Mouse (Mus musculus) Patski (cell line): ENCODE measurements at regions not wholly inside any gene's neighbourhood (a gene's known extent, or its start where the extent isn't known, plus 50 kb on each side); places are given as distances from the start of the nearest gene placed in this dataset.

Experiments used
- ATAC-seq: fragments of 100-300 bp; one replicate; pipeline ENCODE4 v1.8.0; 2021
- CTCF ChIA-PET: fragments of 350-600 bp; sonication (Branson Sonifier 250); formaldehyde crosslinking; loops from one replicate; lab custom pipeline; 2022; ENCODE audit warnings: inconsistent platforms; lab: Charles Lee
- POLR2A ChIA-PET: fragments of 350-600 bp; sonication (Branson Sonifier 250); formaldehyde crosslinking; loops from one replicate; lab custom pipeline; 2022; ENCODE audit warnings: antibody characterized with exemption, inconsistent platforms; lab: Charles Lee
- DNase-seq: peaks from one replicate; pipeline ENCODE4 v3.0.0-alpha.2; 2011; ENCODE audit warnings: low read depth, low spot score
- H3K27me3 ChIP-seq: fragments of 371-371 bp; one replicate; pipeline ENCODE4 v1.5.1; 2021
- CTCF ChIP-seq: fragments of 100-300 bp; IDR thresholded peaks from one replicate; pipeline ENCODE4 v1.5.1; 2021
- in situ Hi-C: fragments of 300-500 bp; cut with MboI; formaldehyde crosslinking; loops from 3 replicates; pipeline ENCODE4 v1.11.1; 2018; ENCODE audit warnings: low pct_unique_long_range_greater_than_20kb, mixed read lengths

- in situ Hi-C loops = no loop called here
- DNase-seq (no peak), ATAC-seq (no peak)
- TF ChIP-seq CTCF = no peak
- ChIA-PET POLR2A (no interaction called here), CTCF (no interaction called here)
- H3K27me3 ChIP-seq = peaks cover 12% of the 10 kb centered on the region
These were observed 266.3 kb upstream of the Cypt1 start for GRCm38 (mm10) chrX:16256374-16256773.

- DNase-seq (no peak), ATAC-seq (no peak)
- CTCF ChIA-PET = no interaction called here
- TF ChIP-seq CTCF = no peak
- in situ Hi-C loops = no loop called here
- H3K27me3 ChIP-seq = peaks cover 16% of the 10 kb centered on the region
- POLR2A ChIA-PET = interaction anchor here (1.1 kb wide), 1 partner anchor 11 kb away, joined by 3 read pairs; no protein-coding TSS in a partner anchor
These were observed 234.5 kb upstream of the Cypt1 start for GRCm38 (mm10) chrX:16288154-16288553.
